Mouse (Mus musculus): ENCODE measurements around the gene Sh3rf3.

DNA sequence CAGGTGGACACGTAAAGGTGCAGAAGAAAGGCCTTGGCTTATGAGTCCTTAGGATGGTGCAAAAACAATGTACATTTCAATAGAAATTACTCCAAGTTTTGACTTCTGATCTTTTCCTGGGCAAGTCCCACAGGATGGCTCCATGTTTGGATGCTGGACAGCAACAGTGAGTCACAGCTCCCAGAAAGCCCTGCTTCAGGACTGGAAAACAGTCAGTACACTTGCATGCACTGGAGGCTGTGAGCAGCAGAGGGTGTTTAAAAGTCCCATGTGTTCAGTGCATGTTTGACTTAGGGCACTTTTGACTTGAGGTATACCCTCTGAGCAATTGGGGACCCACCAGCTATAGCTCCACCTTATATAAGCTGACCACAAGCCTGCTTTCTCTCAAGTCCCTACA lies 56.7 kb downstream of the Sh3rf3 start:
- TF ChIP-seq POLR2A (IDR thresholded peaks at IDR 0.05; ENCODE audit: control insufficient read depth, low read depth, low read length) = no peak
- TF ChIP-seq CTCF (IDR thresholded peaks at IDR 0.05; ENCODE audit: control insufficient read depth, insufficient read depth, insufficient replicate concordance, low read depth, low read length) = no peak
